9 mouse cellular contexts compared by ENCODE assay signal in genomic region chr11:88406408-88406915, GRCm38 (mm10).
DNase-seq lines count a peak whose midpoint lies in the region; ATAC-seq and TF ChIP-seq lines count a peak whose summit lies in the region.
"Had no signal": no experiment of that assay in that cellular context is flagged by ENCODE, and none has a peak within 500 bp of the region (broad histone marks: within the 10 kb centered on the region; RNA-seq: fewer than 3 reads in every experiment).

No protein-coding gene starts in this region.

- intact Hi-C loops in gastrocnemius, adult 2 months (cut with DNase I): no loop called here

- no peaks in the 10 kb centered on the region for H3K36me3 ChIP-seq in hindbrain, embryonic 11.5 days (ENCODE audit: control insufficient read depth, insufficient read depth, low read length)
- no peaks in the 10 kb centered on the region for H3K36me3 ChIP-seq in midbrain, embryonic 11.5 days (ENCODE audit: control insufficient read depth, insufficient read depth, low read length)

- peak overlapping the region; percentile 91 for H3K27ac ChIP-seq in gastrocnemius, adult 2 months
- H3K27ac ChIP-seq in hindbrain, embryonic 11.5 days (ENCODE audit: low read depth, low read length): peak overlapping the region; percentile 90
- peak overlapping the region; percentile 70 for H3K27ac ChIP-seq in midbrain, embryonic 11.5 days (ENCODE audit: low read depth, low read length)

- no peaks in the 10 kb centered on the region for H3K9me3 ChIP-seq in hindbrain, embryonic 11.5 days (ENCODE audit: control insufficient read depth, low read length)
- H3K9me3 ChIP-seq in midbrain, embryonic 11.5 days (ENCODE audit: control insufficient read depth, low read length): no peaks in the 10 kb centered on the region

- H3K27me3 ChIP-seq in hindbrain, embryonic 11.5 days (ENCODE audit: control insufficient read depth, insufficient read depth, low read length): no peaks in the 10 kb centered on the region
- H3K27me3 ChIP-seq in midbrain, embryonic 11.5 days (ENCODE audit: control insufficient read depth, insufficient read depth, low read length): no peaks in the 10 kb centered on the region

- peak; percentile 82 for ATAC-seq in hindbrain, embryonic 11.5 days (ENCODE audit: low FRiP score)
- peak; percentile 74 for ATAC-seq in midbrain, embryonic 11.5 days (ENCODE audit: low FRiP score)
- no peak for ATAC-seq in CD4-positive, CD25-positive, alpha-beta regulatory T cell, adult 4 months

- no peak for DNase-seq in gastrocnemius, adult 2 months
- DNase-seq in gastrocnemius, postnatal 10 days: no peak
- peak; percentile 23 for DNase-seq in MN1 (ENCODE audit: low spot score)
- DNase-seq in hindbrain, embryonic 11.5 days (ENCODE audit: low spot score): peak; percentile 72
- no peak for DNase-seq in midbrain, embryonic 11.5 days (ENCODE audit: low spot score, missing footprints)
- DNase-seq in frontal cortex, postnatal 10 days (ENCODE audit: low spot score in 2 of 2): no peak
- no peak for DNase-seq in adrenal gland, adult 8-10 months
- DNase-seq: adrenal gland, adult 2 months had no signal

- H3K4me3 ChIP-seq in gastrocnemius, adult 2 months: no peak overlapping the region
- no peak overlapping the region for H3K4me3 ChIP-seq in hindbrain, embryonic 11.5 days (ENCODE audit: low read depth, low read length)
- no peak overlapping the region for H3K4me3 ChIP-seq in midbrain, embryonic 11.5 days (ENCODE audit: low read depth, low read length)

- no peak overlapping the region for H3K9ac ChIP-seq in hindbrain, embryonic 11.5 days (ENCODE audit: low read depth, low read length)
- H3K9ac ChIP-seq in midbrain, embryonic 11.5 days (ENCODE audit: low read length): no peak overlapping the region

- TF ChIP-seq CTCF in gastrocnemius, adult 2 months (IDR thresholded peaks at IDR 0.05): no peak

- no peak overlapping the region for H3K4me2 ChIP-seq in hindbrain, embryonic 11.5 days (replicated peaks; ENCODE audit: low read depth, low read length)
- H3K4me2 ChIP-seq in midbrain, embryonic 11.5 days: no peak overlapping the region

- H3K4me1 ChIP-seq in hindbrain, embryonic 11.5 days (replicated peaks; ENCODE audit: control insufficient read depth, insufficient read depth, low read length): peaks cover 33% of the 10 kb centered on the region
- H3K4me1 ChIP-seq in midbrain, embryonic 11.5 days (ENCODE audit: control insufficient read depth, insufficient read depth, low read length): peaks cover 58% of the 10 kb centered on the region

- WGBS in hindbrain, embryonic 11.5 days: 31% methylated on average over 3 of the region's 3 CpGs
- 31% methylated on average over 3 of the region's 3 CpGs for WGBS in midbrain, embryonic 11.5 days

Comparison
In these comparisons a context has a peak if more than half of its experiments do, and no peak if none do; other contexts are left out.
1. DNase-seq: peak in MN1 (single experiment) and hindbrain, embryonic 11.5 days (single experiment); none in gastrocnemius, adult 2 months (single experiment), gastrocnemius, postnatal 10 days (single experiment), midbrain, embryonic 11.5 days (single experiment), frontal cortex, postnatal 10 days (0 of 2) and adrenal gland, adult 8-10 months (single experiment).
2. Peak in every context shown above with its lines, with median percentiles within 50 percentile points of each other: H3K27ac ChIP-seq.